Mouse (Mus musculus): ENCODE measurements around the gene Eva1b. TPM values are rescaled to one million over a fixed set of nuclear protein-coding genes. Genes with fewer than 3 reads are reported as not detected.

Eva1b gene
- polyA plus RNA-seq, 1 experiment, result 0.17 TPM

DNA sequence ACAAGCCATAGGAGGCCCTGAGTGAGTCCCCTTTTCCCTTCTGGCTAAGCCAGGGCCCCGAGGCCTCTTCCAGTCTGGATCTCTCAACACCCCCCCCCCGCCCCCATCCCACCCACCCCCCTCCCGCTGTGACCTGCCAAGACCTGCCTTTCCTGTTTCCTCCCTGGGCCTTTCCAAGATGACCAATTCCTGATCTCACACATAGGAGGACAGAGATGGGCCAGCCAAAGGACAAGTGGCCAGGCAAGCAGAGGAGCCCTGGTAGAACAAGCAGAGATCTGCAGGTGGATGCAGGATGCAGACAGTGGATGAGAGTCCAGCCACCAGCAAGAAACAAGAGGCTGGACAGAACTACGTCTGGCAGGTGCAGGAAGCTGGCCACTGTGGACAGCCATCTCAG lies 2.1 kb upstream of the Eva1b start:
- no peak for TF ChIP-seq GATA1 (IDR thresholded peaks at IDR 0.05; ENCODE audit: low read length)

DNA sequence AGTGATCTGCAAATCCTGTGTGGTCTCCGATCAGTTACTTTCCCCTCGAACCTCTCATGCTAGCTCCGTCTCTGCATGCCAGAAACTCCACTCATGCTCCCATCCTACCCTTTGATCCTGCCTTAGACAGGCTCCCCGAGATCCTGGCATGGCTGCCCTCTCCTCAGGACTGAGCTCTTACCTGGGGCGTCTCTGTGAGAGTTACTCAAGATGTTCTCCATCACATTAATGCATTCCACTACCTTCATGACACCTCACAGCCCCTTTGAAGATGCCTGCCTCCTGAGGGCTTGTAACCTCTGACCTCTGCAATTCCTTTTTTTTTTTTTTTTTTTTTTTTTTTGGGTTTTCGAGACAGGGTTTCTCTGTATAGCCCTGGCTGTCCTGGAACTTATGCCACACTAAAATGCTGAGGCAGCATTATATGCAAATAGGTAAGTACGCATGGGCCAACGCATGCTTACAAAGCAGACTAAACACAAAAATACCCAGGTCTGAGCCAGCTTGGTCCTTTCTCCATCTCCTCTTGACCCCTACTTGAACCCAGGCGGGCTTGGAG lies 491 bp upstream of the Eva1b start:
- no peak for TF ChIP-seq GATA1 (IDR thresholded peaks at IDR 0.05; ENCODE audit: low read length)

DNA sequence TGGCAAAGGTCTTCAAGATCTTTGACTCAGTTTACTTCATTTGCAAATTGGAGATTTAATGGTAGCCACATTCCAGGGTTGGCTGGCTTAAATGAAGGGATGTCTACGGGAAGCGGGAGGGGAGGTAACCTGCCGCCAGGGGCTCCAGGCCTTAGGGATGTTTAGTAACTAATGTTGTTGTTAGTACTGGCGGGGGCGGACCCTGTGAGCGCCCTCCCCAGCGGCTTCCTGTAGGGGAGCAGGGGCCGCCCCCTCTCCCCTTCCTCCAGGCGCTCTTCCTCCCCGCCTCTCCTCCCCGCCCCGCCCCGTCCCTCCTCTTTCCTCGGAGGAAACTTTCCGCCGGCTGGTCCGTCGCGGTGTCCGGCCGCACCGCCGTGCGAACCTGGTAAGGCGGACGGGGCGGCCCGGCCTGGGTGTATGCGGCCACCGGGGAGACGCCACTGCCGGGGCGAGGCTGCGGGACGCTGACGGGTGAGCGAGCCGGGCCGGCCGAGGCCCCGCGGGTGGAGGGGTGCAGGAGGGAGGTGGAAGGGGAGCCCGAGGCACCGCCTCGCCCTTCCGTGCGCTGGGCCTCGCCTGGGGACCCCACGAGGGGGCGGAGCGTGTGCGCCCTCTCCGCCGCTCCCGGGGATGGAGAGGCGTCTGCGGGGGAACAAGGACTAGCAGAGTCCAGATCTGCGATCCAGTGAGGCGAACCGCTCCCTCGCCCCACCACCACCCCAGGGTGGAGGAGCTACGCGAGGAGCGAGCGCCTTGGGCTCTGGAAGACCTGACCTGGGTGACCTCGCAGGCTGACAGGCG lies 817 bp downstream of the Eva1b start:
- TF ChIP-seq GATA1 (IDR thresholded peaks at IDR 0.05; ENCODE audit: low read length), result no peak

DNA sequence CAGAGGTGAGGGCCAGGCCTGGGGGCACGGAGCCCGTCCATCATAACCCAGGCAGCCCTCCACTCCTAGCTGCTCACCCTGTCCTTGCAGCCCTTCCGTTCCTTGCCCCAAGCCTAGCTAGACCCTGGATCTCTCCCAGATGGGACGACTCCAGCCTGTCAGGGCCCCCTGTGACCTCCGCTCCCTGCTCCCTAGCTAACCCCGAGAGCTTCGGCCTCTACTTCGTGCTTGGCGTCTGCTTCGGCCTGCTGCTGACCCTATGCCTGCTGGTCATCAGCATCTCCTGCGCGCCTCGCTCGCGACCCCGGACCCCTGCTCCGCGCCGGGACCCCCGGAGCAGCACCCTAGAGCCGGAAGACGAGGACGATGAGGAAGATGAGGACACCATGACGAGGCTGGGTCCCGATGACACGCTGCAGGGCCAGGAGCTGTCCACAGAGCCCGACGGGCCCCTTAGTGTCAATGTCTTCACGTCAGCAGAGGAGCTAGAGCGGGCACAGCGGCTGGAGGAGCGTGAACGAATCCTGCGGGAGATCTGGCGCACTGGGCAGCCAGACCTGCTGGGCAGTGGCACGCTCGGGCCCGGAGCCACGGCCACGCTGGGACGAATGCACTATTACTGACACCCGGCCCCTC lies 1.6 kb downstream of the Eva1b start:
- no peak for TF ChIP-seq GATA1 (IDR thresholded peaks at IDR 0.05; ENCODE audit: low read length)

DNA sequence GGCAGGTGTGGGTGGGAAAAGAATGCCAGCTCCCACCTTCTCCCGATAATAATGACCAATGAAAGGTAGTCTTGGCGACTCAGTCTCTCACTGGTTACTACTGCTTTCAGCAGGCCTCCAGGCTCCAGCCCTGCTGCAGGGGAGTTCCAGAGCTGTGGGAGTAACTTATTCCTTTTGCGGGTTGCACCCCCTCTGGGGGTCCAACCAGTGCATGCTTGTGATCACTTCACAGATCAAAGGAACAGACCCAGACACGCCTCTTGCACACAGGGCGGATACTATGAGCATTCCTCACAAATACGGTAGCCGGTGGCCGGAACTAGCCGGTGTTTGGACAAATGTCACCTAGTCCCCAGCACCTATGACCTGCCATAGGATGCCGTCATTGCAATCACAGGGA lies 2.3 kb downstream of the Eva1b start:
- no peak for TF ChIP-seq GATA1 (IDR thresholded peaks at IDR 0.05; ENCODE audit: low read length)

DNA sequence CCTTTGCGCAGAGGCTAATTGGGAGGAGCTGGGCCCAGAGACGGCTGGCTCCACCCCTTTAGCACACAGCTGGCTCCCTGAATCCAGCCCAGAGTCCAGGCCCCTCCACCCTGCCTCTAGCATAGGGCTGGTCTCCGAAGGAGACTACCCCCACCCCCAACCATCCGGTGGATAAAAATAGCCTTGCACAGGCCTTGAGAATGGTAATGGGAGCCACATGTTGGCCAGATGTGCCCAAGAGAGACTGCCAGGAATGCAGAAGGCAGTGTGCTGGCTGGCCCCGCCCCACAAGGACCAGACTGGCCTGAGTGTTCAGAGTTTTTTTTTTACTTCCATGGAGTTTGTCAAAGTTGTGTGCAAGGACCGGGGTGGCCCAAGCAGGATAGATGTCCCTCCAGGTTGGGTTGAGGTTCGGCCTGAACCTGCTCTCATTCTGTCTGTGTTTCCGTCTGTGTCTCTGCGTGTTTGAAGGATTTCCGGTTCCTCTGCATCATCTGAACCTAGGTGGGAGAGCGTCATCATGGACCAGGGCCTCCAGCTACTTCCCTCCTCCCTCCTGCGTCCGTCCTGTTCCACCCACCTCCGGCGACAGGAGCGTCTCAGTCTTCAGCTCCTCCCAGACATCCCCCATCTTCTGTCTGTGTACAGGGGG lies 2.9 kb downstream of the Eva1b start:
- TF ChIP-seq GATA1 (IDR thresholded peaks at IDR 0.05; ENCODE audit: low read length), result no peak

DNA sequence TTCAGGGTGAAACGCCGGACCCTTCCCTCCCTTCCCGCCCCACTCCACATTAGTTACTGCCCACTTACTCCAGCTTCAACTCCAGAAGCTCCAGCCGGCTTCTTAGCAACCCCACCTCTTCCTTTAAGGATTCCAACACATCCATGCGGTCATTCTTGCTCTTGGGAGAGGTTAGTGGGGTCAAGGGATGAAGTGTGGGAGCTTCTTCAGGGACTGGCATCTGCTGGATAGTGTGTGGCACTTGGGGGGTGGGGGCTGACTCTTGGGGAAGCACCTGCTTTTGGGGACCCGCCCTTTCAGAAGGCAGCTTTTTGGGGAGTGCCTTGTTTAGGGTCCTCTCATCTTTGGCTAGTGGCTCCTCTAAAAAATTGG lies 3.4 kb downstream of the Eva1b start:
- TF ChIP-seq GATA1 (IDR thresholded peaks at IDR 0.05; ENCODE audit: low read length), result no peak

DNA sequence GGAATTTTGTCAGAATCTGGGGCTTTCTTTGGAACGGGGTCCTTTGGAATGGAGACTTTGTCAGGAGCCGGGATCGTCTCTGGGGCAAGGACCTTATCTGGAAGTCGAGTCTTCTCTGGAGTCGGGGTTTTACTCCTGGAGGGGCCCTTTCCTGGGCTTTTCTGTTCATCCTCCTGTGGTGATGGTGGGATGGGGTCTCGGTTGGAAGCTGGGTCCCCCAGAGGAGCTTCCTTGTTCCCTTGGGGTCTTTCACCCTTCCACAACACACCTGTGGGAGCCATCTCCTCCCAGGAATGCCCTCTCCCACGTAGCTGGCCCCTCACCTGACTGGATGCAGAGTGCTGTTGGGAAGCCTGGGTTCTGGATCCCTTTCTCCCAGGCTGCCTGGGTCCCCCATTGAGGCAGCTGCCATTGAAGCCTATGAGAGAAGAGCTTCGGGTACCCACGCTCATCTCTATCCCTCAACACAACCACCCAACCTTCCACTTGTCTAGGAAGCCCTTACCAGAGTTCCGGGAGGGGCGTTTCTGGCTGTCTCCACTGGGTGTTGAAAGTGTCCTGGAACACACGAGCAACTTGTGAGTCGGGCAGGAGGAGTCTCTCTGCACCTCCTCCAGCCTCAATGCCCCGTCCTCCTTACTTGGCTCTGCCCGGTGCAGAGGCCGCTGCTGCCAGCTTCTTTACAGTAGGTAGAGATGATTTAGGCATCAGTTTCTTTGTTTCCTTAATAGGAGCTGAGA lies 4.3 kb downstream of the Eva1b start:
- TF ChIP-seq GATA1 (IDR thresholded peaks at IDR 0.05; ENCODE audit: low read length), result no peak

DNA sequence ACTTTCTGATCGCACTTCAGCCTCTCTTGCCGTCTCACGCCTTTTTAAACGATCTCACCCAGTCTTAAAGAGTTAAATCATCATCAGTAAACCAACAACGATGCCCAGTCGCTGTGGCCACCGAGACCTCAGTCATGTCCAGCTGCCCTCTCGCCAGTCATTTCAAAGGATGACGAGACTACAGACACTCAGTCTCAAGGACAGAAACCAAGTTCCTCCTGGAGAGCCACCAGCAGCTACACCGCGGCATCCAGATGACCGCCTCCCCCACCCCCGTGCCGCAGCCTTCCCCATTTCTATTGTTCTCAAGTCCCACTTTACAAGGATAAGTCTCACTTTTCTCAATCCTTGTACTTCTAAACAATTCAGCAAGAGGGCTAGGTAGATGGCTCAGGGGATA lies 5.3 kb downstream of the Eva1b start:
- no peak for TF ChIP-seq GATA1 (IDR thresholded peaks at IDR 0.05; ENCODE audit: low read length)

DNA sequence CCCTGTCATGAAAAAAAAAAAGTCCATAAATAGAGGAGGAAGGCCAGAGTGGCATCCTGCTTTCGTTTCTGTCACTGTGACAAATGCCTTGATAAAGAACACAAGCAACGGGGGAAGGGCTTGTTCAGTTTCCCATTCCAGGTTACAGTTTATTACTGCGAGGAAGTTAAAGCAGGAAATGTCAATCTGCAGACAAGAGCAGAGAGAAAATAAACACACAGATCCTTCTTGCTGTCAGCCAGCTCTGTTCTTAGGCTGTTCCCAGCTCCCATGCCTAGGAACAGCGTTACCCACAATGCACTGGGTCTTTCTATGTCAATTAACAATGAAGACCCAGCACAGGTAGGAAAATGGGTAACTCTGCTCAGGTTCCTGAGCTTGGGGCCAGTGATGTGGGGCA lies 7.6 kb downstream of the Eva1b start:
- no peak for TF ChIP-seq GATA1 (IDR thresholded peaks at IDR 0.05; ENCODE audit: low read length)

DNA sequence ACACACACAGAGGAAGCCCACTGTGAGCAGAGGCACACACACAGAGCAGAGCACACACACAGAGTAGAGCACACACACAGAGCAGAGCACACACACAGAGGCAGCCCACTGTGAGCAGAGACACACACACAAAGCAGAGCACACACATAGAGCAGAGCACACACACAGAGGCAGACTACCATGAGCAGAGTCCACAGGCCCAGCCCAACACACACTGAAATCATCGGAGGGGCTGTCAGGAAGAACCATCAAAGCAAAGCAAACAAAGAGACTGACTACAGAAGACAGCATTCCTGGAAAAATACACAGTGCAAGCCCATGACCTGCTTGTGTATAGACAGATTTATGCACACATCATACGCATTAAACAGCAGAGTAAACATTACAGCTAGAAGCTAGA lies 8.3 kb downstream of the Eva1b start:
- no peak for TF ChIP-seq GATA1 (IDR thresholded peaks at IDR 0.05; ENCODE audit: low read length)

DNA sequence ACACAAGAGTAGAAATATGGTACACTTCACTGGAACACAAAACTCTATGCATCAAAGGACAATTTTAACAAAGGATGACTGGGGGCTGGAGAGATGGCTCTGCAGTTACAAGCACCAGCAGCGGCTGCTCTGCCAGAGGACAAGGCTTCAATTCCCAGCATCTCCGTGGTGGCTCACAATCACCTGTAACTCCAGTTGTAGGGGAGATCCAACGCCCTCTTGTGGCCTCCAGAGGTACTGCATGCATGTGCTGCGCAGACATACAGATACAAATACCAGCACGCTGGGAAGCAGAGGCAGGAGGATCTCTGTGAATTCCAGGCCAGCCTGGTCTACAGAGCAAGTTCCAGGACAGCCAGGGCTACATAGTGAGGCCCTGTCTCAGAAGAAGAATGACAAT lies 9.1 kb downstream of the Eva1b start:
- no peak for TF ChIP-seq GATA1 (IDR thresholded peaks at IDR 0.05; ENCODE audit: low read length)

DNA sequence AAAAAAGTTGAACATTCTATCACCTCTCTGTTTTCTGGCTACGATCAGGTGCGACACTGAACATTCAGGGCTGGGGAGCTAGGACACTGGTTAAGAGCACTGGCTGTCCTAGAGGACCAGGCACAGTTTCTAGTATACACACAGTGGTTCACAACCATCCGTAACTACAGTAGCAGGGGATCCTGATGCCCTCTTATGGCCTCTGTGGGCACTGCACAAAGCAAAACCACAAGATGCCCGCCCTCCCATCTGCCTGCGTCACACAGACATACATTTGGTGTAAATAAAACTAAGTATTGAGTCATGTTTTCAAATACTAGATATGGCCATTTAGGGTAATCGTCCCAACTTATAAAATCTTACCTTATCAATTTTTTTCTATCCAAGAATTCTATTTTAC lies 10.0 kb downstream of the Eva1b start:
- TF ChIP-seq GATA1 (IDR thresholded peaks at IDR 0.05; ENCODE audit: low read length), result no peak

DNA sequence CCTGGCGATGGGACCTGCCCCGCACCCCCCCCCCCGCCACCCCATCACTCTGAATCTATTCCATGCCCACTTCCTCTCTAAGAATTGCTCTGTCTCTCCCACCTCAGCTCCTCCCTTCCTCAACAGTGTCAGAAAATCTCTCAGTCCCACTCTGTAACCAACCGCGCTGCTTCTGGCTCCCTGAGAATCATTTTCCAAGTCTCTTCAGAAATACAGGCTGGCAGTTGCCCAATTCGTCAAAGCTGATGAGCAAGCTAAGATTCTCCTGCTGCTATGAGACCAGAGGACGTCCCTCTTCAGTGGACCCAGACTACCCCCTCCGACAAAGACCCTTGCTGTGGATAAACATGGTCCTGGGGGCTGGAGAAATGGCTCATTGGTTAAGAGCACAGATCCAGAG lies 11.9 kb downstream of the Eva1b start:
- TF ChIP-seq GATA1 (IDR thresholded peaks at IDR 0.05; ENCODE audit: low read length), result no peak

DNA sequence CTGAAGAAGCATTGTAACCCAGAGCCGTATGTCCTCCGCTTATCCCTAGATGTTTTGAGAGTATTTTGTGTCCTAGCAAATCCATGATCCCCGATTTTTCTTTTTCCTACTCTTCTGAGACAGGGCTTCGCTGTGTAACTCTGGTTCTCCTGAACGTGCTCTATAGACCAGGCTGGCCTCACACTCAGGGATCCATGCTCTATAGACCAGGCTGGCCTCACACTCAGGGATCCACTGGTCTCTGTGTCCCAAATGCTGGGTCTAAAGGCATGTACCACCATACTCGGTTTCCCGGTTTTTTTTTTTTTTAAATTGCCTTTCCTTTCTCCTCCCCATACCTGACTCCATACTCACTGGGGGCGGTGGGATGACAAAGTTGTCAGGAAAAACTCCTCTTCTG lies 13.4 kb downstream of the Eva1b start:
- TF ChIP-seq GATA1 (IDR thresholded peaks at IDR 0.05; ENCODE audit: low read length), result no peak

DNA sequence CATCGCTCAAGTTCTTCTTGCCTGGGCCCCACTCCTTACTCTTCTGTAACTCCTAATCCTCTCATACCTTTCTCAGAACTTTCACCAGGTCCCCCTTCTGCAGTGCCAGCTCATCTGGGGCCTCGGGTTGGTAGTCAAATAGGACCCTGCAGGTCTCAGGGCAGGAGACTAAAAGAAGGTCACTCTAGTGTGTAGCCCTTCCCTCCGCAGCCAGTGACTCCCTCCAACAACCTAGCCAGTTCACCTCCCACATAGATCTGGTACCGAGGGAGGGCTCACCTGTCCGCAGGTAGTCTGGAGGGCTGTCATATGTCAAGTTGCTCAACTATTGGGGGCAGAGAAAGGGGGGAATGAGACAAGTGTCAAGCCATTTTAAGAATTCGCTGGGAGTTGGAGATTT lies 13.9 kb downstream of the Eva1b start:
- no peak for TF ChIP-seq GATA1 (IDR thresholded peaks at IDR 0.05; ENCODE audit: low read length)

All from G1E-ER4 (cell line).